Mouse (Mus musculus): ENCODE measurements around the gene Gcc2.
"Not testable (repeated sequence)": the region's sequence is repeated elsewhere in the genome, so short reads cannot be mapped to it uniquely, and the experiment has no call there.

The Gcc2 gene

GRCm38 (mm10) chr10:58323028-58323991 is 68.0 kb downstream of the Gcc2 start, which contains the start of gene Lims1:
TSS of gene Lims1 (plus strand) at chr10:58323466.
- DNase-seq = peak; percentile 96 to 97

- no peak for DNase-seq
Observed at GRCm38 (mm10) chr10:58326271-58326670, 71.0 kb downstream of the Gcc2 start.

GRCm38 (mm10) chr10:58327836-58328235 is 72.5 kb downstream of the Gcc2 start:
- DNase-seq = not testable (repeated sequence)

GRCm38 (mm10) chr10:58328517-58329108 is 73.3 kb downstream of the Gcc2 start:
- no peak for DNase-seq

GRCm38 (mm10) chr10:58330635-58331034 is 75.3 kb downstream of the Gcc2 start:
- DNase-seq = no peak

GRCm38 (mm10) chr10:58331741-58332140 is 76.4 kb downstream of the Gcc2 start:
- peak in 1 of 2 experiments; percentile 9 for DNase-seq

GRCm38 (mm10) chr10:58333414-58333813 is 78.1 kb downstream of the Gcc2 start:
- DNase-seq = no peak

- no peak for DNase-seq
Observed at GRCm38 (mm10) chr10:58336156-58336555, 80.9 kb downstream of the Gcc2 start.

GRCm38 (mm10) chr10:58337091-58337490 is 81.8 kb downstream of the Gcc2 start:
- not testable (repeated sequence) for DNase-seq

GRCm38 (mm10) chr10:58338590-58338989 is 83.3 kb downstream of the Gcc2 start:
- DNase-seq = no peak

- no peak for DNase-seq
Observed at GRCm38 (mm10) chr10:58341685-58342084, 86.4 kb downstream of the Gcc2 start.

- DNase-seq = no peak
Observed at GRCm38 (mm10) chr10:58342199-58342598, 86.9 kb downstream of the Gcc2 start.

- no peak for DNase-seq
Observed at GRCm38 (mm10) chr10:58343552-58343951, 88.3 kb downstream of the Gcc2 start.

- no peak for DNase-seq
Observed at GRCm38 (mm10) chr10:58350600-58350999, 95.3 kb downstream of the Gcc2 start.

GRCm38 (mm10) chr10:58351670-58352069 is 96.4 kb downstream of the Gcc2 start:
- no peak for DNase-seq

- no peak for DNase-seq
Observed at GRCm38 (mm10) chr10:58352364-58352763, 97.1 kb downstream of the Gcc2 start.

GRCm38 (mm10) chr10:58354561-58354960 is 99.3 kb downstream of the Gcc2 start:
- DNase-seq = no peak
